Mouse (Mus musculus) E14TG2a.4 (cell line): Measurements from ENCODE around the gene Prodh2.

Experiments
- CTCF ChIP-seq: conservative IDR thresholded peaks from 2 replicates; pipeline ENCODE4 v1.5.1; 2014; ENCODE audit warnings: low read length
- NANOG ChIP-seq: IDR thresholded peaks from 2 replicates; pipeline ENCODE4 v1.6.1; 2014; ENCODE audit warnings: borderline replicate concordance, low read length, mixed read lengths

- no peak for TF ChIP-seq CTCF
- no peak for TF ChIP-seq NANOG
Measured at GRCm38 (mm10) chr7:30549880-30550279, 56.5 kb downstream of the Prodh2 start.
